Mouse (Mus musculus): ENCODE data around the gene Sec22b.

DNA sequence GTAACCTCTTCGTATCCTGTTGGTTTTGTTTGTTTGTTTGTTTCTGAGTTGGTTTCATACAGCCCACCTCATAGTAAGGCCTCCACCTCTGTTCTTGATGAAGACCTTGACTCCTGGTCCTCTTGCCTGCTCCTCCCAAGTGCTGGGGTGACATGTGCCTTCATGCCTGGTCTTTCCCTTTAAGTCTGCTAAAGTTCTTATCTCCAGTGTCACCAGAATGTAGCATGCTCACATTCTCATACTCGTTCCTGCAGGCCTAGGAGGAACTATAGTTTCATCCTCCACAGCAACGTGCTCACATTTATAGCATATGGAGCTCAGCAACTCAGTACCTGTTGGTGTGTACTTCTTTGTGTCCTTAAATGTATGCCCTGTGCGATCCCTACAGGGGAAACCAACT, 26.3 kb downstream of the Sec22b start:
- TF ChIP-seq CTCF (IDR thresholded peaks at IDR 0.05; ENCODE audit: low read depth) (no peak), EP300 (IDR thresholded peaks at IDR 0.05; ENCODE audit: low read depth) (no peak)
